Mouse (Mus musculus) urinary bladder, adult 18-20 months (tissue): ENCODE data around the gene Olfr924.
"Not testable (repeated sequence)": the region's sequence is repeated elsewhere in the genome, so short reads cannot be mapped to it uniquely, and the experiment has no call there.

Experiments used
- DNase-seq, 2 experiments: peaks; one replicate each; pipeline ENCODE4 v3.0.0; 2022; ENCODE audit warnings: low spot score in 2 of 2, mixed read lengths in 2 of 2

Olfr924 gene

DNA sequence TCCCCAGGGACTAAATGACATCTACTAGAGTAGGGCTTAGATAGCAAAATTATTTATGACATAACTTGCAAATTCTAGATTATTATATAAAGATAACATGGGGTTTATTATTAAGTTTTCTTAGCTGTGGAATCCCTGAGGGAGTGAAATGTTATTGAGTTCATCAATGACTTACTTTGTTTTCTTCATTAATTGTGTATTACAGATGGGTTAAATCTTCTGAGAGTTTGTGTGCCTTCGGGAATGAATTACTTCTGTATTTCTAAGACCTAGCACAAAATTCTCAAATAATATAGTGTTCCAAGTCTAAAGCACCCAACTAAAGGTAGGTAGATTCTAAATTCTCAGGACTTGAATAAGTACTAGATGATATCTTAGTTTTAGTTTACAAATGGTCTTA, at the start of gene Olfr924:
TSS of gene Olfr924 (plus strand) at position 301 of the 400 bp plus-strand sequence.
- no peak for DNase-seq

GRCm38 (mm10) chr9:38805696-38806095, 38.6 kb upstream of the Olfr924 start:
- DNase-seq = no peak

DNA sequence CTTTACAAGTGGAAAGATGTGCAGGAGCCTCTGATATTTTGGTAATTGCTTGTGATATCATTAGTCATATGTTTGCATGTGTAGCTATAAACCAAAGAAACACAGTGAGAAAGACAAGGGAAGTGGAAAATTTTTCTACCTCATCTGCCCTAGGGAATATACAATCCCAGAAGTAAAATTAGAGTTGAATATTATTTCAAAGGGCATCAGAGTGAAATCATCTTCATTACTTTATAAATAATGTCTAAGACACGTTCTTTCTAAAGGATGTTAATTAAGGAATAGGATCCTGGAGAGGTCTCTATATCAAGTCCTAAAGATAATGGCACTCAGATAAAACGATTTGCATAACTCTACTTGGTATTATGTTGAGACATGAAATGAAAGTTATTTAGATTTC, 29.9 kb upstream of the Olfr924 start, which contains the start of gene Olfr922:
TSS of gene Olfr922 (plus strand) at position 301 of the 400 bp plus-strand sequence.
- no peak for DNase-seq

- no peak for DNase-seq
Observed at GRCm38 (mm10) chr9:38815458-38815986, 28.7 kb upstream of the Olfr924 start.

- no peak for DNase-seq
Observed at GRCm38 (mm10) chr9:38826245-38826644, 18.0 kb upstream of the Olfr924 start, which contains the start of gene Olfr923. Gene Olfr923 (plus strand): TSS chr9:38826545.

DNA sequence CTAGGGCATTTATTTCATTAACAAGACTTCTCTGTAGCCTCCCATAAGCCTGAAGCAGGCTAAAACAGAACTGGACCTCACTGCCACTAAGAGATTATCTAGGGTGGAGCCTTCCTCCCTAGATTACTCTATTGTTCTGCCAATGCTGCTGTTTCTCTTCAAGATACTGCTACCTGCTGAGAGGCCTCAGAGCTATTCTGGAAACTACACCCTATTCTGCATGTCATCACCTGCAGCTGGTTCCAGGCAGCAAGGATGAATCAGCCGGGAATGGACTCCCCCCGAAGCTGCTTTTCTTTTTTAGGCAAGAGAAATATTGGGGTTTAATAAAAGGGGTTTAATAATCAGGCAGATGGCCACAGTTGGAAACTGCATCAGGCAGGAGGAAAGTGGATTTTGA, 11.2 kb upstream of the Olfr924 start:
- DNase-seq = no peak

GRCm38 (mm10) chr9:38854760-38855159, 10.5 kb downstream of the Olfr924 start, which contains the start of gene Olfr26:
Gene Olfr26 (plus strand): TSS chr9:38855060.
- DNase-seq = no peak

DNA sequence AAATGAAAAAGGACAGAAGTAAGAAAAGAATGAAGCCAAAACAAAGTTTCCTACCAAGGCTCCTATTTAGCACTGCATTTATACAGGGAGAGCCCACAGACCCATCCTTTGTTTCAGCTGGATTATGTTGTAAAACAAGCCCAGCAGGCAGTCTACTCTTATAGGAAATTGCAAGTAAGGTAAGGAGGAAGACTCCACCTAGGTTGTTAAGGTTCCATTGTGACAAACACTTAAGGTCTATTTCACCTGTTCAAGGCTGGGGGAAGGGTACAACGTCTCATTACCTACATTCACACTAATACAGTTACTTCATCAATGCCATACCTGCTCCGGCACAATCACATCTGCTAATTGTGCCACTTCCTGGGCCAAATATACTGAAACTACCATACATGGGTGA, 30.6 kb downstream of the Olfr924 start:
- DNase-seq = not testable (repeated sequence)

- DNase-seq = no peak
Observed at GRCm38 (mm10) chr9:38876826-38877225, 32.6 kb downstream of the Olfr924 start, which contains the start of gene Olfr926. Gene Olfr926 (plus strand): TSS chr9:38877126.
